Mouse (Mus musculus) CH12.LX (cell line): ENCODE measurements around the gene Cacna1b.

Experiments used
- CHD2 ChIP-seq: IDR thresholded peaks from 2 replicates; pipeline ENCODE4 v1.6.1; 2011; ENCODE audit warnings: low read length, improper control_type of control experiment
- CTCF ChIP-seq, 2 experiments: IDR thresholded peaks in 1 of 2; conservative IDR thresholded peaks in 1 of 2; 2 replicates each; pipeline ENCODE4 v1.5.1; 2011 to 2012; ENCODE audit warnings: low read depth in 2 of 2, low read length in 2 of 2, improper control_type of control experiment in 1 of 2, inconsistent platforms in 1 of 2, mild to moderate bottlenecking in 1 of 2, moderate library complexity in 1 of 2
- EP300 ChIP-seq: IDR thresholded peaks from 2 replicates; pipeline ENCODE4 v1.6.1; 2011; ENCODE audit warnings: low read length, improper control_type of control experiment
- MAFK ChIP-seq: IDR thresholded peaks from 2 replicates; pipeline ENCODE4 v1.6.1; 2011; ENCODE audit warnings: low read length, improper control_type of control experiment; ENCODE audit not compliant: insufficient replicate concordance
- MAX ChIP-seq: IDR thresholded peaks from 2 replicates; pipeline ENCODE4 v1.6.1; 2011; ENCODE audit warnings: low read length, improper control_type of control experiment
- MEF2A ChIP-seq: IDR thresholded peaks from 2 replicates; pipeline ENCODE4 v1.6.1; 2014; ENCODE audit warnings: low read depth, mild to moderate bottlenecking, inconsistent platforms, low read length, improper control_type of control experiment, borderline replicate concordance
- NELFE ChIP-seq: IDR thresholded peaks from 2 replicates; pipeline ENCODE4 v1.6.1; 2011; ENCODE audit warnings: low read depth, low read length, improper control_type of control experiment
- POLR2A ChIP-seq: IDR thresholded peaks from 2 replicates; pipeline ENCODE4 v1.6.1; 2011; ENCODE audit warnings: low read depth, mild to moderate bottlenecking, improper control_type of control experiment, low read length
- POLR2AphosphoS2 ChIP-seq: IDR thresholded peaks from 2 replicates; pipeline ENCODE4 v1.6.1; 2011; ENCODE audit warnings: low read depth, low read length, improper control_type of control experiment
- SIN3A ChIP-seq: IDR thresholded peaks from 2 replicates; pipeline ENCODE4 v1.6.1; 2012; ENCODE audit warnings: low read length, improper control_type of control experiment, inconsistent platforms
- ZC3H11A ChIP-seq: IDR thresholded peaks from 2 replicates; pipeline ENCODE4 v1.6.1; 2012; ENCODE audit warnings: low read depth, mild to moderate bottlenecking, inconsistent platforms, low read length, improper control_type of control experiment
- ZNF384 ChIP-seq: IDR thresholded peaks from 2 replicates; pipeline ENCODE4 v1.6.1; 2012; ENCODE audit warnings: low read depth, low read length, improper control_type of control experiment, inconsistent platforms

- TF ChIP-seq CTCF (conservative IDR thresholded peaks at IDR 0.05 in 1 of 2, IDR thresholded peaks at IDR 0.05 in 1 of 2; ENCODE audit: low read depth in 2 of 2, low read length in 2 of 2), result no peak
- TF ChIP-seq MEF2A, result no peak
- no peak for TF ChIP-seq MAX
- no peak for TF ChIP-seq ZNF384
- no peak for TF ChIP-seq MAFK
- TF ChIP-seq POLR2A, result no peak
- no peak for TF ChIP-seq SIN3A
- TF ChIP-seq NELFE, result no peak
- TF ChIP-seq POLR2AphosphoS2, result no peak
- no peak for TF ChIP-seq ZC3H11A
- no peak for TF ChIP-seq EP300
- TF ChIP-seq CHD2, result no peak
These were observed 145.8 kb downstream of the Cacna1b start for GRCm38 (mm10) chr2:24617141-24617540.
